Mouse (Mus musculus): Measurements from ENCODE around the gene Nipa1.
"Not testable (repeated sequence)": the region's sequence is repeated elsewhere in the genome, so short reads cannot be mapped to it uniquely, and the experiment has no call there.

The Nipa1 gene

GRCm38 (mm10) chr7:56019930-56020253, at the start of gene Nipa1:
Gene Nipa1 (minus strand): TSS chr7:56019954.
- no peak for DNase-seq (ENCODE audit: low spot score in 2 of 2)

GRCm38 (mm10) chr7:56066634-56067033, 46.9 kb upstream of the Nipa1 start:
- DNase-seq (ENCODE audit: low spot score in 2 of 2) = no peak

- DNase-seq (ENCODE audit: low spot score in 2 of 2) = no peak
Measured at GRCm38 (mm10) chr7:56066136-56066535, 46.4 kb upstream of the Nipa1 start.

- DNase-seq (ENCODE audit: low spot score in 2 of 2) = no peak
Measured at GRCm38 (mm10) chr7:56064876-56065275, 45.1 kb upstream of the Nipa1 start.

- no peak for DNase-seq (ENCODE audit: low spot score in 2 of 2)
Measured at GRCm38 (mm10) chr7:56055338-56055737, 35.6 kb upstream of the Nipa1 start.

GRCm38 (mm10) chr7:56052996-56053395, 33.2 kb upstream of the Nipa1 start:
- DNase-seq (ENCODE audit: low spot score in 2 of 2) = no peak

GRCm38 (mm10) chr7:56050487-56050911, 30.7 kb upstream of the Nipa1 start:
- DNase-seq (ENCODE audit: low spot score in 2 of 2) = peak; percentile 24 to 65

- peak; percentile 98 for DNase-seq (ENCODE audit: low spot score in 2 of 2)
Measured at GRCm38 (mm10) chr7:56049831-56050321, 30.1 kb upstream of the Nipa1 start, which contains the start of gene Herc2. Gene Herc2 (plus strand): TSS chr7:56050196.

- no peak for DNase-seq (ENCODE audit: low spot score in 2 of 2)
Measured at GRCm38 (mm10) chr7:56047178-56047577, 27.4 kb upstream of the Nipa1 start.

GRCm38 (mm10) chr7:56044267-56044629, 24.5 kb upstream of the Nipa1 start:
- no peak for DNase-seq (ENCODE audit: low spot score in 2 of 2)

GRCm38 (mm10) chr7:56043577-56044266, 24.0 kb upstream of the Nipa1 start:
- DNase-seq (ENCODE audit: low spot score in 2 of 2) = no peak

- peak; percentile 83 to 94 for DNase-seq (ENCODE audit: low spot score in 2 of 2)
Measured at GRCm38 (mm10) chr7:56042353-56042752, 22.6 kb upstream of the Nipa1 start.

GRCm38 (mm10) chr7:56023586-56023985, 3.8 kb upstream of the Nipa1 start:
- no peak for DNase-seq (ENCODE audit: low spot score in 2 of 2)

GRCm38 (mm10) chr7:56018972-56019929, 503 bp downstream of the Nipa1 start:
- DNase-seq (ENCODE audit: low spot score in 2 of 2) = peak; percentile 75 to 88

GRCm38 (mm10) chr7:56018446-56018971, 1.2 kb downstream of the Nipa1 start:
- DNase-seq (ENCODE audit: low spot score in 2 of 2) = no peak

- DNase-seq (ENCODE audit: low spot score in 2 of 2) = no peak
Measured at GRCm38 (mm10) chr7:56017761-56018160, 2.0 kb downstream of the Nipa1 start.

- no peak for DNase-seq (ENCODE audit: low spot score in 2 of 2)
Measured at GRCm38 (mm10) chr7:56015837-56016236, 3.9 kb downstream of the Nipa1 start.

- peak; percentile 71 to 73 for DNase-seq (ENCODE audit: low spot score in 2 of 2)
Measured at GRCm38 (mm10) chr7:56015172-56015571, 4.6 kb downstream of the Nipa1 start.

GRCm38 (mm10) chr7:56014002-56014702, 5.6 kb downstream of the Nipa1 start:
- DNase-seq (ENCODE audit: low spot score in 2 of 2) = not testable (repeated sequence)

GRCm38 (mm10) chr7:56013261-56014001, 6.3 kb downstream of the Nipa1 start:
- DNase-seq (ENCODE audit: low spot score in 2 of 2) = no peak

GRCm38 (mm10) chr7:56011018-56011333, 8.8 kb downstream of the Nipa1 start:
- no peak for DNase-seq (ENCODE audit: low spot score in 2 of 2)

Measured in spleen, postnatal 4 days (tissue).